Mouse (Mus musculus) E14TG2a.4 (cell line): Measurements from ENCODE around the gene Npnt.

Source experiments
- CTCF ChIP-seq: conservative IDR thresholded peaks from 2 replicates; pipeline ENCODE4 v1.5.1; 2014; ENCODE audit warnings: low read length
- NANOG ChIP-seq: IDR thresholded peaks from 2 replicates; pipeline ENCODE4 v1.6.1; 2014; ENCODE audit warnings: borderline replicate concordance, low read length, mixed read lengths

DNA sequence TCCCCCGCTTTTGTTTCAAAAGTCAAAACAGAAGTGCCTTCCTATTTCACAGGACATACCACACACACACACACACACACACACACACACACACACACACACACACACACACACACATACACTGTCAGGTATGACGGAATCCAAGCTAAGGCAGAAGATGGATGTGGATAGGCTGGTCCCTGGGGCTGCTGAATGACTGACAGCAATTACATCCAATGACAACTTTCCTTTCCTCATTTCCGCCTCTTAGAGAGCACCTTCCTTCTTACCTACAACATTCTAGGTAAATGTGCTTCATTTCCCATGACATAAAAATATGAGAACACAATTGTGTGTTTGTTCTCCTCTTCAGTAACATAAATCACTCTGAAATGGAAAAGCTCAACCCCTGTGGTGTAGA is 56.4 kb downstream of the Npnt start:
- TF ChIP-seq NANOG (no peak), CTCF (no peak)
